Mouse (Mus musculus) ovary, postnatal 10 days (tissue): ENCODE data around the gene Il2rb.

ENCODE experiments used
- DNase-seq: peaks from one replicate; pipeline ENCODE4 v3.0.0; 2022; ENCODE audit warnings: low spot score

Il2rb gene

DNA sequence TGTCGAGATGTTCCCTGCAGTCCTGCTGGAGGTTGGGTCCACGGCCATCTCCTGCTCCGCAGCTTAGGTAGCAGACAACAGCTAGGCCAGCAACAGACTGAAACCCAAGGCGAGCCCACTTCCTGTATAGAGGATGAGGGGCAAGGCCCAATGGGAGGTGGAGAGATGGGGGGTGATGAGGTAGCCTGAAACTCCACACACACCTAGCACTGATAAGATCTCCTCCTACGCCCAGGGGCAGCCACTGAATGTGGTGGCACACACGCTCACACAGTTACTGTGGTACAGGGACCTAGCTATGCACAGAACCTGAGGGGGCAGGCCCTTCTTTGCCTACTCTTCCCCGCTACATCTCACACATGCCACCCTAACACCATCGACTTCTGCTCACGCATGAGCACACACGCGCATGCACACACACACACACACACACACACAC lies at the start of gene Il2rb:
TSS of gene Il2rb (minus strand) at position 304 of the 439 bp plus-strand sequence.
- DNase-seq: no peak

DNA sequence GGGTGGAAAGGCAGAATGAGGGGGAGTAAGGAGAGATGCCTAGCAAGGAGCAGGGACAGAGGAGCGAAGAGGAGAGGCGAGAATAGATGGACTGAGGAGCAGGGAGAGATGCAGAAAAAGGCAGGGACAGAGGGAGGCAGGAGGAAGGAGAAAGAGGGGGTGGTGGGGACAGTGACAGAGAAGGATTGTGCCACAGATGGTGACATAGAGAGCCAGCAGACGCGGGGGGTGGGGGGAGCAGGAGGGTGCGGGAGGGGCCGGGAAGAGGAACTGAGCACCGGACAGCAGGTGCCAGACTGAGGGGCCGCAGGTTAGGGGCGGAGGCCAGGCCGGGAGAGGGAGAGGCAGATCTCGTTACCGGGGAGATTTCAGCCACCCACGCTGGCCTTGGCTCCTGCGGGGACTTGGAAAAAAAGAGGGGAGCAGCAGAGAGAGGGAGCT lies 49.5 kb upstream of the Il2rb start, which contains the start of gene Sstr3:
TSS of gene Sstr3 (minus strand) at position 125 of the 441 bp plus-strand sequence.
- no peak for DNase-seq

DNA sequence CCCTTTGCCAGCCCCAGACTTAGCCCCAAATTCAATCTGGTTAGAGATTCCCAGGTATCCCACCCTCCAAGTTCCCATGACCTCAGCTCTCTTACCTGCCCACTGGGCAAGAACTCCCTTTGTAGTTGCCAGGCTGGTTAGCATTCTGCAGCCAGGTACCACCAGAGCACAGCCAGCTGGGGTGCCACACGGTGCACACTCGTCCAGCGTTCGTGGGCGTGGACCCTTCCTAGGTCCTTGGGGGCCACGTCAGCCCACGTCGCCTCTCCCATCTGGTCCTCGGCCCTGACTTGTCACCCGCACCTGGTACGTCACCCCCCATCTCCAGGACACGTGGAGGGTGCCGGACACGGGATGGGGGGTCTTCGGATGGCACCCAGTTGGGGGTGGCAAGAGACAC lies 49.0 kb upstream of the Il2rb start:
- DNase-seq: no peak

DNA sequence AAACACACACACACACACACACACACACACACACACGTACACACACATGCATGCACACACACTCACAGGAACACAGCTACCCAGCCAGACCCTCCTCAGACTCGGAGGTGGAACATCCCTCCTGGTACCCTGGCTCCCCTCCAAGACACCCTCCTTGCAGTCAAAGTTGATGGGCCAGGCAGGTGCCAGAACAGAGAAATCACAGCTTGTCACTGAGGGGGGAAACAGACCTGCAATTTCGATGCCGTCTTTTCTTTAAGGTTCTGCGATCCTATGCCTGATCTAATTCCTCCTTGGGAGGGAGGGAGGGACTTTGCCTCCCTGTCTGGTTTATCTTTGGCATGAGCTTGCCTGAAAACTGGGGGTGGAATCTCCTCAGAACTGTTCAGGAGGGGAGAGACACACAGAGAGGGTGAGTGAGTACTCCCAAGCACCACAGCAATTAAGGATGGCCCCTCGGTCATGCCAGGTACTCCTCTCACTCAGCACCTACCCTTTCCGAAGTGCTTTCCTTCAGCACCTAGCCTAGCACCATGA lies 47.8 kb upstream of the Il2rb start:
- no peak for DNase-seq

DNA sequence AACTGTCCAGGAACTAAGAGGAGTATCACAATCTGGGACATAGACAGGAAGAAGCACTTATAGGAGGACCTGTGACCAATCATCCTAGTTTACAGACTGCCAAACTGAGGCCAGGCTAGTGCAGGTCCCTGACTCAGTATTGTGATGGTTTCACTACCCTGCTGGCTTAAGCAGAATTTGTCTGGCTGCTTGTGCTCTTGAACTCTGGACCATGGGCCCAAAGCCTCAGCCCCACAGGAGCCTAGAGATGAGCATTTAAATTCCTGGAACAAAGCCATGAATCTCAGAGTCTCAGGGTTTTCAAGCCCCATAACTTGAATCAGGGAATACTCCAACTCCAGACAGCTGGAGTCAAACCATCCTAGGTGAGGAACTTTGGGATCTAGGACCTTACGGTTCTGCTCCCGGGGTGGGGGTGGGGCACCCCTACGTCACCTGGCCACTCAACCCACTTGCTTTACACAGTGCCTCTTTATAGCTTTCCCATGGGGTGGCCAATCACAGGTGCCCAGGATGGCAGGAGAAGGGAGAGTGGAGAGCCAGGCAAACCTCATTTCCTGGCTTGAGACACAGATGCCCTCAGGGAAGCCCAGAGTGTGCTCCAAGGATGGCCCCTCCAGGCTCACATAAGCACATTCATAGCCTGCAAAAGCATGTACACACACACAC lies 47.2 kb upstream of the Il2rb start:
- no peak for DNase-seq

DNA sequence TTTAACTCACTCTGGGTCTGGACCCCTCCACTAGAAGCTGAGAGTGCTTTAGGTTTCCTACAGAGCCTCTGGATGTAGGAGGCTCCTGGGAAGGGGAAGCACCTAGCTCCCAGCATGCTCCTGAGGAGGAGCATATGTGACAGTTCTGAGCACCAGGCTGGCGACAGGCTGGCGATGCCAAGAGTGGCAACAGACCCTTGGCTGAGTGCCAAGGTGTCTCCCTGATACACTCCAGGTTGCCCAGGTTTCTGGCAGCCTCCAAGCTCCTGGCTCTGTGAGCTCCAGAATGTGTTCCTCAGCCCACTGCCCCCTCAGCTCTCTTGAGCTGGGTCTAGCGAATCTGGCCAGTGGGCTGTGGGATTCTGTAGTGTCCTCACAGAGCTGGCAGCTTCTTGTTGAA lies 46.5 kb upstream of the Il2rb start:
- DNase-seq: no peak

DNA sequence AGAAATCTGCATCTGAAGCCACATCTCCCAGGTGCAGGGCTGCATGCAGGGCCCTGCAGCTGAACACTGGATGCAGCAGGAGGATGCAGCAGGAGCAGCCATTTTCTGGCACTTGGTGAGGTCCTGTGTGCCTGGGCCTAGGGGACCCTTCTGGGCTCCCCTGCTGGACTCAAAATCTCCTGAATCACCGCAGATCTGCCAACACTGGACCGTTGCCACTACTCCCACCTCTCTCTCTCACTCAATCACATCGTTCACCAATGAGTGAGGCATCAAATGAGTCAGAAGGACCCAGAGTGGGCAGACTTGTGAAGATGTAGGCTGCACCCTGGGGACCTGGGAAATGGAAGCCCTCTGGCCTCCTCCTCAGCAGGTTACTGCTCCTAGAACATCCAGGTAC lies 46.0 kb upstream of the Il2rb start:
- DNase-seq: no peak

DNA sequence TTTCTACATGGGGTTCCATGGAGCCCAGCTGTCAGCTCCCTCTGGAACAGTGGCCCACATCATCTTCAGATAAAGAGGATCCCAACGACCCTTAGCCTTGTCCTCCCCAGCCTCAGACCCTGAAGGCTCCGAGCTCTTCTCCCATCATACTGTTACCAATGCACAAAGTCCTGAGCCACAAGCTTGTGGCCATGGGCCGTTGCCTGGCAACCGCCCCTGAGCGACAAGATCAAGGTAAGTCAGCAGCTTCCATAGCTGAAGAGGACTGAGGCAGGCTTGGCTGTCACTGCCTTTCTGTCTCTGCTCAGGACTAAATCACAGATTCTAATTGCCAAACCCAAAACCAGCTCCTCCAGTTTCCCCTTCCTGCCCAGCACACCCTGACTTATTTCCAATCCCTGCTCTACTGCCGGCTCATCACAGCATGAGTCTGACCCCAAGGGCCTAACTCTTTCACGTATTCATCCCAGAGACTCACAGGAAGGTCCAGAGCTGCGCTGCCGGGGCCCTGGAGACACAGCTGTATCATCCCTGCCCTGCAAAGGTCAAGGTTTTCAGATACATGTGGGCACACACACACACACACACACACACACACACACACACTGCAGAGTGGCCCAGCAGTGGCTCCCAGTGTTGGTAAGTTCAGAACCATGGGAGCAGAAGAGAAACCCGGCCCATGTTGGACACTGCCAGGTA lies 40.8 kb upstream of the Il2rb start:
- no peak for DNase-seq

DNA sequence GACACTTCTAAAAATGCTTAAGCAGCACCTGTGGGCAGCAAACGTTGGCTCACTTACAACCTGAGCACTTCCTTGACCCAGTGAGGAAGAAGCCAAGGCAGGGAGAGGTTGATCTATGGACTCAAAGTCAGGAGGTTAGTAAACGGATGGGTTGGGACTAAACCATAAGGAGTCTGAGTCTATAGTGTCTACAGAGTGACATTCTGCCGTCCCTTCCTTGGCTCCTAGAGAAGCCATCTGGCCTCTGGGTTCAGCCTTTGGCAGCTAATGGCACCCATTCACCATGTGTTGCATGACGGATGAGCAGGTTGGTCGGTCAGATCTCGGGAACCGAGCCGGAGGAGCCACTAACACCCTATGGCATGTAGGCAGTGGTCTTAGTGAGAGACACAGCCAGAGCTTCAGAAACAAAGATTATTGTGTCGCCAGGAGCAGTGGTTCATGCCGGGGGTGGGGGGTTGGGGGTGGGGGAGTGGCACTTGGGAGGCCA lies 38.3 kb upstream of the Il2rb start:
- DNase-seq: no peak

DNA sequence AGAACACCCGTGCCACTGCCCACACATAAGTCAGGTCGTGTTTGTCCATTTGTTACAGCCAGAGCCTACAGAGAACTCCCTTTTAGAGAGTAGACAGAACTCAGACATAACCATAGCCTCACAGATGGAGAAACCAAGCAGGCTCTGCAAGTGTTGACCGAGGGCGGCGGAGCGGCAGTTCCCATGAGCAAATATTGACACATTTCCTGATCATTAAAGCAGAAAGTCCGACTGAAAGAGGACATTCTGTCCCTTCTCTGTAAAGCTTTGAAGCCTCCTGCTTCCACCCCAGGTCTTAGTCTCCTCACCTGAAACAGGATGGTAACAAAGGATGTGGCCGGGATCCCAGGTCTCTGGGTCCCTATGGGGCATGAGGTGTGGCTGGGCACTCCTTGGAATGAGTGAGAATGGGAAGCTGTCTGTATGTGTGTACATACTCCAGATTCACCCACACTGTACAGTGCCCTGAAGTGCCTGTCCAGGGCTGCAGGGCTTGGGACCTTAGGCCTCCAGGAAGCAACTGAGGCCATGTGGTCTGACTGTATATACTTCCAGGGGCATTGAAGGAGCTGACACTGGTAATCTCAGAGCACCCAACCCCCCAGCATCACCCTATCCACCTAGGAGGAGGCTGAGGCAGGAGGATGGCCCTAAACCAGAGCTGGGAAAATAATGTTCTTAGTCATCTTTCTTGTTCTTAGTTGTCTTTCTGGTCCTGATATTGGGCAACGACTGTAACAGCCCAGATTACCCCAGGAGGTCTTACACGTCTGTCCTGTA lies 37.7 kb upstream of the Il2rb start:
- no peak for DNase-seq

DNA sequence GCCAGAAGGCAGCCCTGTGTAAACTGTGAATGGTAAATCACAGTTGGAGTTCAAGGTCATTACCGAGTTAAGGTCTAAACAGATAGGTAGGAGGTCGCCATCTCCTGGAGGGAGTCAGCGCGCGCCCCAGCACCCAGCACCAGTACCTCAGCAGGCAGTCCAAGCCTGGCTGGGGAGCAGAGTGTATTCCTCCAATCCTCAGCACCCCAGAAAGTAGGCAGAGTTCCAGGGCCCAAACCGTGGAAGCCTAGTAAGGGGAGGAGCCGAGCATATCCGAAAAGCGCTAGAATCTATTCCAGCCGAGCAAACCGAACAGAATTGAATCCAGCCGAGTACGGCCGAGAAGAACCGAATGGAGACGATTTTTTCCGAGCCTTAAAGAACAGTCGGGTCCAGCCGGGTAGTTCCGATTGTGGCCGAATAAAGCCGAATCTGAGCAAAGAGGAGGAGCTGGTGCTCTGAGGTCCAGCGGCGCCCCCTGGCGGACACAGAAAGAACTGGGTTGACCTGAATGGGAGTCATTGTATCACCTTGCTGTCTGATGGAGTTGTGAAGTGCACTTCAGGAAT lies 36.9 kb upstream of the Il2rb start:
- peak; percentile 96 for DNase-seq

DNA sequence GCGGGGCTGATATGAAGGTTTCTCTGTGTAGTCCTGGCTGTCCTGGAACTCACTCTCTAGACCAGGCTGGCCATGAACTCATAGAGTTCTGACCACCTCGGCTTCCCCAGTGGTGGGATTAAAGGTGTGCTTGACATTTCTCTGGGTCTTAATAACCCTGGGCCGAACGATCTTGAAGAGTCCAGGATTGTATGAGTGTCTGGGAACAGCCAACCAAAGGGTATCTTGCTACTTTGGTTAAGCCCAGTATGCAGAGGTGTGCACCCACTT lies 36.3 kb upstream of the Il2rb start:
- no peak for DNase-seq

DNA sequence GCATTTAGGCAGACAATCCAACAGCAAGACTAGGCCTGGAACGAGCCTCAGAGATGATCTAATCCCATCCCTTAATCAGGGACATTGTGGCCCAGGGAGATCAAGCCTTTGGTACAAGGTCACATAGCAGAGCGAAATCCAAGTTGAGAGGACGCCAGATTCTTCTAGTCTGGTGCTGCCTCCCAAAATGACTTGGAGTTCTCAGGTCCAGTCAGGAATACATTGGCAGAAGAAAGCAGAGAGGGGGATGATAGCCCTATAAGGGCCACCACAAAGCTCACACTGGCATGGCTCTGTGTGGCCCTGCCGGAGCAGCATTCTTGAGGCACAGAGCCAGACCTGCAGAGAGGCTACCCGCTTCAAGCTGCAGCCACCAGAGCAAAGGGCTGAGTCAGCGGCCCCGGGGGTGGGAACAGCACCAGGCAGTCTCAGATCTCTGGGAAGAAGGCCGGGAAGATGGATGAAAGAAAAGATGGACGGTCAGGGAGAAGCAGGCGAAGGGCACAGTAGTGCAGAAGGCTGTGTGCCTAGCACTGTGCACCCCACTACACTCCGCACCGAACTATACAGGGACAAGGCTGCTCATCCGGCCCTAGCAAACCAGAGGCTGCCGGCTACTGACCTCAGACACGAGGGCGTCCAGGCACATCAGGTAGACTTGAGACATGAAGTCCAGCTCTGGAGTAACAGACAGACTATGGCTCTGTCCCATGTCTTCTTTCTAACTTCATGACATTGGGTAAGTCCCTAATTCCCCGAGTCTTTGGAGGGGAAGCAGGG lies 35.8 kb upstream of the Il2rb start, which contains the start of gene C1qtnf6:
TSS of gene C1qtnf6 (minus strand) at position 746 of the 780 bp plus-strand sequence.
- DNase-seq: no peak

DNA sequence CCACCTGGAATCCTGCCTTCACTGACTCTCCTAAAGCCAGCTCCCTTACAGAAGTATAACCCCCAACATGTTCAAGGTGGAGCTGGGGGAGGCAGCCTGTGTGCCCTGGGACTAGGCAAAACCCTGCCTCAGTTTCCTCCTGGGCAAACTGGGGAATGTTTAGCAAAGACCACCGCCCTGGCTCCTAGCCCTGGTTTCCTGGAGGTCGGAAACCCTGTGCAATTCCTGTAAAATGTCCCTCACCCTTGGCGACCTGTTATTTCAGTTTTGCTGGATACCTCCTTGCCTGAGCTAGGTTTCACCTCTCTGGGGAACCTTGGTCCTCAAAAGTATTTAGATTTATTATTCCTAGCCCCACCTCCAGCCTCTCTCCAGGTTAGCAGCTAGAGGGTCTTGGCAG lies 35.1 kb upstream of the Il2rb start:
- DNase-seq: no peak

DNA sequence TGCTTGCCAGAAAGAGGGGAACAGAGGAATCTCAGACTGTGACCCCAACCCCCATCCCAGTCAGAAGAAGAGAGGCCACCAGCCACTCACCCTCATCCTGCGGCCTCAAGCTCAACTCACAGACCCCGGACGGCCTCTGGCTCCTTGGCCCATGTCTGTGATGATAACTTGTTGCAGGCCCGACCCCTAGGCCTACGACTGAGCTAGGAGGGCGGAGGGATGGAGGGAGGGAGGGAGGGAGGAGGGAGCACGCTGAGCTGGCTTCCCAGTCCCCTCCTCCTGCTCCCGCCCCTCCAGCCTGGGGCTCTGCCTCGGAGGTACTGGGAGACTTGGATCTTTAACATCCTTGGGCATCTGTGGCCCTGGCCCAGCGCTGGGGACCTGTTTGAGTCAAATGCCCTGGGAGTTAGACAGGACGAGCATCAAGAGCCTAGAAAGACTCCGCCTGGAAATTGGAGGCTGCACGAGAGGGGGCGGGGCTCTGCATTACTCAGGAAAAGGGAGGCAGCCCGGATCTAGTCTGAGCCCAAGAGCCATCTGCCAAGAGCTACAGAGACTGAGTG lies 34.4 kb upstream of the Il2rb start:
- DNase-seq: peak; percentile 56

DNA sequence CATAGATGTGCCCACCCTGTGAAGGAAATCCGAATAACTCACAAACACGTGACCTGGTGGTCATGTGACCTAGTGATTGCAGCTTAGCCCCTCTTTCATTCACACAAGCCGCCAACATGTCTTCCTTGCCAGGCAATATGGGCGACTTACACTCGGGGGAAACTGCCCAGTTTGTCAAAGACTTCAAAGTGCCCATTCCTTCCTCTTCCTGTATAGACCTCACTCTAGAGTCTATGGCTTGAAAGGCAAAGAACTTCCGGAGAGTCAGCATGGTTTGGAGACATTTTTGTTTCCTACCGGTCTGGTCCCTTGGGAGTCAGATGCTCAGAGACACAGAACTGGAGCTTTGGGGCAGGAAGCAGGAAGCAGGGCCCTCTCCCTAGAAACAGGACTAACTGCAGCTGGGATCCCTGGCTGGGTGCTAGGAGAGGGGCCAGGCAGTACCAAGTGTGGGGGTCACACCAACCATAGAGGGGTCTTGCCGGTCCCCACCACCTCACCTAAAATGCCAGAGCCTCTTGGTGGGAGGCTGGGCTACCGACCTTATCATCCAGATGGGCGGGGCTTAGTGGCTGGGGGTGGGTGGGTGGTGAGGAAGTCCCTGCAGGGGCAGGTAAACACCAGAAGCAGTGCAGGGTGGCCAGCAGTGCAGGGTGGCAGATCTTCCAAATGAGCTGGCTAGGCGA lies 33.8 kb upstream of the Il2rb start:
- no peak for DNase-seq

DNA sequence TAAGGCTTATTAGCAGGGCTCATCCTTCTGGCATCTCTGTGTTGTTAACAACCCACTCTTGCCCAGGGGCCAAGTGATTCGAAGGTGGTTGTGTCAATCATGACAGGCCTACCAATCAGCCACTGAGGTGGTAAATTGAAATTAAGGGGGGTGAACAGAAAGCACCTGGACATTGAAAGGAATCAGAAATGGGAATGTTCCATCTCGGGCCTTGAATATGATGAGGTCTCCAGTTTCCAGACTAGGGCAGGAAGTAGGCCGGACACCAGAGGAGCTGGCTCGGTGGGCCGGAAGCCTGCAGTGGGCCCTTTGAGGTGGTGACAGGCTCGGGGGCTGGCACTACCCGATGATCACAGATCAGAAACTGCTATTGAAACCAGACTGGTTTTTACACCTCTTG lies 32.9 kb upstream of the Il2rb start:
- no peak for DNase-seq

DNA sequence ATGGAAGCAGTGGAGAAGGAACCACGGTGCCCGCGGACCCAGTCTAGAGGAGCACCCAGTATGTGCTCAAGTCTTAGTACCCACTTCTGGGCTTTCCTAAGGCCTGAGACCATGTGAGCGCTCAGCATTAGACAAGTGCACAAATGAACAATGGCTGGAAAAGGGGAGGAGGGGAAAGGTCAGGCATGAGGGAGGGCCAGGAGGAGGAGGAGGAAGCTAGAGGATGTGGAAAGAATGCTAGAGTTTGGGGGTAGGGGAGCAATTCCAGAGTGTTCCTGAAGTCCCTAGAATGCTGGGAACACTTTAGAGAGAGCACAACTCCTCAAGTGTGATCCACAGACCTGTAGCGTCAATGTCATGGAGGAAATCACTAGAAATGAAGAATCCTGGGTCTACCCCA lies 29.1 kb upstream of the Il2rb start:
- DNase-seq: no peak

DNA sequence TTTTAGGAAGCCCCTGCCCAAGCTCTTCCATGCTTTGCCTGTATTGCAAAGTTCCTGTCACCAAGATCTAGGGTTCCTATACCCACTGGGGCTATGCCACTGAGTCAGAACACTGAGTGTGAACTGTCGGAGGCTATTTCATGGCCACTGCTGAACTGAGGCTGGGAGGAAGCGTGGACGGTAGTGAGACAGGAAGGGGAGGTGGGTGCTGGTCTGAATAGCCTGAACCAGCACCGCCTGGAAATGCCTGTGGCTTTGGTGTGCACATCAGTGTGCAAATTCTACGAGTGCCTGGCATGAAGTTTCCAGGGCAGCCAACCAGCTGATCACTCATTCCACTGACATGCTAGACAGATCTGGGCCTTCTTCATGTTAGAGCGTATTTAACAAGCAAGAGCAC lies 26.8 kb upstream of the Il2rb start:
- DNase-seq: no peak

DNA sequence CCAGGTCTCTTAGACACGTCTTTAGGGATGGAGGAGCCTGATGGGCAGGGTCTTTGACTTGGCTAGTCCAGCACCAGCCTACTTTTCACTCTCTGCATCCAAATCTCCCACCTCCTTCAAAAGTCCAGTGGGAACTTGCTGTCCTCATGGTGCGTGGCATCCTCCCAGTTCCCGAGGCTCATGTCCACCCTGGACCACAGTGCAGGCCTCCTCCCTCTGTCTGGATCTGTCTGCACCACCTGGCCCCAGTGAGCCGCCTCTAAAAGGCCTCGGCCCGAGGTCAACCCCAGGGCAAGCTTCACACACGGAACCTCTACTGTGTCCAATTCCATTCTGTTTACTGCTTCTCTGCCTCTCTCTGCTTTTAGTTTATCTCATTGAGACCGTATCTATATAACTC lies 26.3 kb upstream of the Il2rb start:
- DNase-seq: no peak
